Comparison of ENCODE assay signal across 8 mouse cellular contexts in the genomic region with DNA sequence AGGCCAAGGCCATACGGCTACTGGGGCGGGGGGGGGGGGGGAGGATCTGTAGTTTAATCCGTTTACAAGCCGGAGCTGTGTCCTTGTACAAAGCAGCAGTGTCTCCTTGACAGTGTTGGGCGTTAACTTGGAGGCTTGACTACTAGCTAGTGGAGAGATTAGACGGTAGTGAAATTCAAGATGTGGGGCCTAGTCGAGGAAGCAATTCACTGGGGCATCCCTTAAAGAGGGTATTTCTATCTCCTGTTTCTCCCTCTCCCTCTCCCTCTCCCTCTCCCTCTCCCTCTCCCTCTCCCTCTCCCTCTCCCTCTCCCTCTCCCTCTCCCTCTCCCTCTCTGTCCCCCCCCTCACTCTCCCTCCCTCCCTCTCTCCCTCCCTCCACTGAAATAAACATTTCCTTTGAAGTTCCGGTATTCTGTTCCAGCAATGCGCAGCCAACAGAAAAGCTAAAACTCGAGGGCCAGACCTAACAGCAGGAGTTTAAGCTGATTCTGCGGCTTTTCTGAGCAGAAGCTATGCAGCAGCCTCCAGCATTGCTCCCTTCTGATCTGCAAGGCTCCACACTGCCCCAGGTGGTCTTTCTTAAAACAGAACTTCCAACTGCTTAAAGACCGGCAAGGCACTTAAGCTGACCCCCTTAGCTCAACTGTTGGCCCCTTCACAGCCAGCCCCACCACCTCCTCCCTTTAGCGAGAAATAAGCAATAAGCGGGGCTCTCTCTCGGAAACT. TPM values are rescaled to one million over a fixed set of nuclear protein-coding genes. Genes with fewer than 3 reads are reported as not detected.
DNase-seq lines count a peak whose midpoint lies in the region; ATAC-seq and TF ChIP-seq lines count a peak whose summit lies in the region.

No protein-coding gene starts in this region.

- no peaks in the 10 kb centered on the region for H3K9me3 ChIP-seq in ES-E14 (ENCODE audit: control insufficient read depth, insufficient read depth, low read depth, low read length)
- no peaks in the 10 kb centered on the region for H3K9me3 ChIP-seq in forebrain, embryonic 11.5 days (ENCODE audit: control insufficient read depth, low read length)
- H3K9me3 ChIP-seq in intestine, embryonic 14.5 days (ENCODE audit: control insufficient read depth, low read length) = no peaks in the 10 kb centered on the region
- no peaks in the 10 kb centered on the region for H3K9me3 ChIP-seq in liver, embryonic 12.5 days (replicated peaks)
- no peaks in the 10 kb centered on the region for H3K9me3 ChIP-seq in neural tube, embryonic 15.5 days (replicated peaks)

- peak; percentile 32 for DNase-seq in CD4-positive, CD25-positive, alpha-beta regulatory T cell, adult 2 months (ENCODE audit: low read depth, low spot score)
- DNase-seq in ES-E14 (ENCODE audit: low read depth, low spot score) = peak; percentile 38
- peak; percentile 72 for DNase-seq in forebrain, embryonic 11.5 days (ENCODE audit: low spot score)
- no peak for DNase-seq in intestine, embryonic 14.5 days (ENCODE audit: low spot score)

- in situ Hi-C loops in ES-E14 (cut with MboI; ENCODE audit: low sequenced_read_pairs in 2 of 2, unreplicated experiment in 2 of 2) = loop anchor here in 1 of 2 experiments (5.0 to 10.0 kb wide), 2 partner anchors 200 to 333 kb away; no protein-coding TSS in a partner anchor

- H3K27ac ChIP-seq in ES-E14 (ENCODE audit: insufficient read depth, low read depth, low read length, poor library complexity, severe bottlenecking) = no peak overlapping the region
- H3K27ac ChIP-seq in forebrain, embryonic 11.5 days (ENCODE audit: low read depth, low read length) = no peak overlapping the region
- H3K27ac ChIP-seq in intestine, embryonic 14.5 days (ENCODE audit: low read depth) = no peak overlapping the region
- H3K27ac ChIP-seq in liver, embryonic 12.5 days = no peak overlapping the region
- no peak overlapping the region for H3K27ac ChIP-seq in neural tube, embryonic 15.5 days (replicated peaks)

- ATAC-seq in CD4-positive, CD25-positive, alpha-beta regulatory T cell, adult 4 months = no peak
- peak; percentile 60 for ATAC-seq in forebrain, embryonic 11.5 days (replicated peaks; ENCODE audit: low FRiP score)
- ATAC-seq in intestine, embryonic 14.5 days (replicated peaks; ENCODE audit: low FRiP score, low TSS enrichment, low read depth) = peak; percentile 53
- no peak for ATAC-seq in liver, embryonic 12.5 days
- ATAC-seq in neural tube, embryonic 15.5 days (ENCODE audit: low FRiP score) = peak; percentile 56
- ATAC-seq in monocyte, adult 5-6 weeks (replicated peaks; ENCODE audit: insufficient number of reproducible peaks, low FRiP score, low TSS enrichment, poor library complexity, severe bottlenecking) = no peak

- no peaks in the 10 kb centered on the region for H3K27me3 ChIP-seq in forebrain, embryonic 11.5 days (ENCODE audit: control insufficient read depth, insufficient read depth, low read length)
- no peaks in the 10 kb centered on the region for H3K27me3 ChIP-seq in intestine, embryonic 14.5 days (replicated peaks; ENCODE audit: control insufficient read depth, insufficient read depth, low read length)
- peaks cover 13% of the 10 kb centered on the region for H3K27me3 ChIP-seq in liver, embryonic 12.5 days (replicated peaks)
- H3K27me3 ChIP-seq in neural tube, embryonic 15.5 days (replicated peaks) = no peaks in the 10 kb centered on the region

- no peaks in the 10 kb centered on the region for H3K36me3 ChIP-seq in ES-E14 (ENCODE audit: control insufficient read depth, insufficient read depth, low read length, poor library complexity, severe bottlenecking)
- H3K36me3 ChIP-seq in forebrain, embryonic 11.5 days (ENCODE audit: control insufficient read depth, insufficient read depth, low read length) = no peaks in the 10 kb centered on the region
- H3K36me3 ChIP-seq in intestine, embryonic 14.5 days (ENCODE audit: control insufficient read depth, insufficient read depth, low read length) = no peaks in the 10 kb centered on the region
- H3K36me3 ChIP-seq in liver, embryonic 12.5 days = no peaks in the 10 kb centered on the region
- no peaks in the 10 kb centered on the region; the same call in 1 of the 2 replicates for H3K36me3 ChIP-seq in neural tube, embryonic 15.5 days

- H3K4me3 ChIP-seq in ES-E14 (ENCODE audit: insufficient read depth in 1 of 2, low read depth in 1 of 2, low read length in 2 of 2, poor library complexity in 1 of 2, severe bottlenecking in 1 of 2) = peak overlapping the region in 1 of 2 experiments; percentile 23; a peak in 2 of 4 replicates
- H3K4me3 ChIP-seq in forebrain, embryonic 11.5 days (ENCODE audit: low read depth, low read length) = no peak overlapping the region
- H3K4me3 ChIP-seq in intestine, embryonic 14.5 days (ENCODE audit: low read depth, low read length) = no peak overlapping the region
- no peak overlapping the region for H3K4me3 ChIP-seq in liver, embryonic 12.5 days
- no peak overlapping the region for H3K4me3 ChIP-seq in neural tube, embryonic 15.5 days (replicated peaks)

- 0 out of 2 replicates have a peak overlapping the region, but pooled peaks have one; percentile 27 for H3K4me2 ChIP-seq in forebrain, embryonic 11.5 days (ENCODE audit: low read depth, low read length, severe bottlenecking)
- peak overlapping the region; percentile 34 for H3K4me2 ChIP-seq in intestine, embryonic 14.5 days (ENCODE audit: low read length)
- H3K4me2 ChIP-seq in liver, embryonic 12.5 days = peak overlapping the region; percentile 23
- peak overlapping the region; percentile 38 for H3K4me2 ChIP-seq in neural tube, embryonic 15.5 days

- under 1% methylated on average over 14 of the region's 15 CpGs for WGBS in forebrain, embryonic 11.5 days
- 8% methylated on average over 14 of the region's 15 CpGs for WGBS in intestine, embryonic 14.5 days
- WGBS in liver, embryonic 12.5 days (ENCODE audit: insufficient replicate concordance) = 4% methylated on average over 15 of the region's 15 CpGs
- 3% methylated on average over 15 of the region's 15 CpGs for WGBS in neural tube, embryonic 15.5 days

- H3K9ac ChIP-seq in ES-E14 (ENCODE audit: insufficient read depth, low read depth, low read length, poor library complexity, severe bottlenecking) = peak overlapping the region; percentile 30; the same call in 1 of the 2 replicates
- H3K9ac ChIP-seq in forebrain, embryonic 11.5 days (ENCODE audit: low read length) = no peak overlapping the region
- no peak overlapping the region for H3K9ac ChIP-seq in intestine, embryonic 14.5 days (ENCODE audit: low read length)
- H3K9ac ChIP-seq in liver, embryonic 12.5 days = no peak overlapping the region
- 0 out of 2 replicates have a peak overlapping the region, but pooled peaks have one; percentile 30 for H3K9ac ChIP-seq in neural tube, embryonic 15.5 days (replicated peaks)

- peaks cover 0 to 4% of the 10 kb centered on the region in 2 experiments; a peak in 1 of 4 replicates for H3K4me1 ChIP-seq in ES-E14 (ENCODE audit: control insufficient read depth in 2 of 2, insufficient read depth in 2 of 2, low read length in 2 of 2, poor library complexity in 1 of 2)
- H3K4me1 ChIP-seq in forebrain, embryonic 11.5 days (replicated peaks; ENCODE audit: control insufficient read depth, insufficient read depth, low read length) = peaks cover 3% of the 10 kb centered on the region; the same call in 1 of the 2 replicates
- H3K4me1 ChIP-seq in intestine, embryonic 14.5 days (replicated peaks; ENCODE audit: control insufficient read depth, insufficient read depth, low read length) = no peaks in the 10 kb centered on the region; the same call in 1 of the 2 replicates
- H3K4me1 ChIP-seq in liver, embryonic 12.5 days = peaks cover 12% of the 10 kb centered on the region; the same call in 1 of the 2 replicates
- peaks cover 17% of the 10 kb centered on the region for H3K4me1 ChIP-seq in neural tube, embryonic 15.5 days

TF ChIP-seq in ES-E14, 5 proteins besides CTCF, POLR2A, EP300 and RAD21:
- no peak for TF ChIP-seq ZC3H11A (IDR thresholded peaks at IDR 0.05; ENCODE audit: borderline replicate concordance, low read depth, low read length)
- TF ChIP-seq ZNF384 (IDR thresholded peaks at IDR 0.05; ENCODE audit: low read depth, low read length) = no peak
- TF ChIP-seq MAFK (IDR thresholded peaks at IDR 0.05; ENCODE audit: insufficient read depth, low read depth, low read length) = 0 out of 2 replicates have a peak, but pooled peaks have one; percentile 10
- TF ChIP-seq CHD2 (IDR thresholded peaks at IDR 0.05; ENCODE audit: low read depth, low read length) = no peak

RNA-seq across cellular contexts. Expression of a gene that starts 21.0 kb away (rescaled TPM):
- polyA plus RNA-seq in CD4-positive, CD25-positive, alpha-beta regulatory T cell, adult 4 months (2017; shearing (Covaris generic)) = 10 to 100 TPM; 23.8 to 34.9 TPM
- total RNA-seq in ES-E14 (2012; rRNA removed) = 54.6 and 81.8 TPM in 2 replicates
- polyA plus RNA-seq in forebrain, embryonic 11.5 days (2014; fragmentation: Nextera tagmentation; extraction: Ambion mirVana) = 146 and 152 TPM in 2 replicates
- 133 and 140 TPM in 2 replicates for polyA plus RNA-seq in intestine, embryonic 14.5 days (2014; fragmentation: Nextera tagmentation; extraction: Ambion mirVana)
- polyA plus RNA-seq in liver, embryonic 12.5 days (2016; fragmentation: Nextera tagmentation; extraction: Ambion mirVana) = 77.6 and 78.0 TPM in 2 replicates
- 85.8 and 89.9 TPM in 2 replicates for polyA plus RNA-seq in neural tube, embryonic 15.5 days (2015; fragmentation: Nextera tagmentation; extraction: Ambion mirVana)
- 19.8 to 26.8 TPM (median 22.8 TPM) in 3 replicates for total RNA-seq in monocyte, adult 5-6 weeks (2017)

RNA-seq across cellular contexts. Expression of a gene that starts 55.9 kb away (rescaled TPM):
- polyA plus RNA-seq in CD4-positive, CD25-positive, alpha-beta regulatory T cell, adult 4 months (2017; shearing (Covaris generic)) = 10 to 100 TPM; 13.2 to 13.9 TPM
- 6.9 and 10.8 TPM in 2 replicates for total RNA-seq in ES-E14 (2012; rRNA removed)
- 18.6 and 20.3 TPM in 2 replicates for polyA plus RNA-seq in forebrain, embryonic 11.5 days (2014; fragmentation: Nextera tagmentation; extraction: Ambion mirVana)
- polyA plus RNA-seq in intestine, embryonic 14.5 days (2014; fragmentation: Nextera tagmentation; extraction: Ambion mirVana) = 12.3 and 14.6 TPM in 2 replicates
- 4.0 and 4.3 TPM in 2 replicates for polyA plus RNA-seq in liver, embryonic 12.5 days (2016; fragmentation: Nextera tagmentation; extraction: Ambion mirVana)
- 19.8 and 20.1 TPM in 2 replicates for polyA plus RNA-seq in neural tube, embryonic 15.5 days (2015; fragmentation: Nextera tagmentation; extraction: Ambion mirVana)
- 12.8 to 21.2 TPM (median 19.7 TPM) in 3 replicates for total RNA-seq in monocyte, adult 5-6 weeks (2017)

Comparison
In these comparisons a context has a peak if more than half of its experiments do, and no peak if none do; other contexts are left out.
1. ATAC-seq: peak in forebrain, embryonic 11.5 days (single experiment), intestine, embryonic 14.5 days (single experiment) and neural tube, embryonic 15.5 days (single experiment); none in CD4-positive, CD25-positive, alpha-beta regulatory T cell, adult 4 months (single experiment), liver, embryonic 12.5 days (single experiment) and monocyte, adult 5-6 weeks (single experiment).
2. H3K9ac ChIP-seq: peak in ES-E14 (single experiment) and neural tube, embryonic 15.5 days (single experiment); none in forebrain, embryonic 11.5 days (single experiment), intestine, embryonic 14.5 days (single experiment) and liver, embryonic 12.5 days (single experiment).
3. Peak in every context shown above with its lines, with median percentiles within 50 percentile points of each other: H3K4me2 ChIP-seq.